Mouse (Mus musculus) midbrain, embryonic 14.5 days (tissue): ENCODE data around the gene Plxnd1. TPM values are rescaled to one million over a fixed set of nuclear protein-coding genes. Genes with fewer than 3 reads are reported as not detected.

ENCODE experiments used
- ATAC-seq: fragments of 200-750 bp; cut with Nextera tagmentation; 2 replicates; pipeline ENCODE4 v1.8.0; 2017; ENCODE audit warnings: moderate number of reproducible peaks, moderate library complexity; ENCODE audit not compliant: low FRiP score, low TSS enrichment
- DNase-seq: peaks from one replicate; pipeline ENCODE4 v3.0.0-alpha.2; 2015
- H3K27ac ChIP-seq: fragments of 300-500 bp; sonication (generic); replicated peaks from 2 replicates; pipeline ENCODE4 v1.5.1; 2014; ENCODE audit warnings: mild to moderate bottlenecking, low read depth, low read length, moderate library complexity
- H3K27me3 ChIP-seq: fragments of 300-500 bp; sonication (generic); 2 replicates; pipeline ENCODE4 v1.6.1; 2014; ENCODE audit warnings: low read length, control low read depth, mixed read lengths; ENCODE audit not compliant: control insufficient read depth, insufficient read depth
- H3K36me3 ChIP-seq: fragments of 300-500 bp; sonication (generic); 2 replicates; pipeline ENCODE4 v1.6.1; 2014; ENCODE audit warnings: low read length, control low read depth; ENCODE audit not compliant: control insufficient read depth, insufficient read depth
- H3K4me1 ChIP-seq: fragments of 300-500 bp; sonication (generic); 2 replicates; pipeline ENCODE4 v1.6.1; 2014; ENCODE audit warnings: mild to moderate bottlenecking, antibody characterized with exemption, low read length, control low read depth; ENCODE audit not compliant: control insufficient read depth, insufficient read depth
- H3K4me2 ChIP-seq: fragments of 300-500 bp; sonication (generic); 2 replicates; pipeline ENCODE4 v1.6.1; 2014; ENCODE audit warnings: mild to moderate bottlenecking, low read length, moderate library complexity
- H3K4me3 ChIP-seq: fragments of 300-500 bp; sonication (generic); replicated peaks from 2 replicates; pipeline ENCODE4 v1.5.1; 2014; ENCODE audit warnings: low read depth, low read length
- H3K9ac ChIP-seq: fragments of 300-500 bp; sonication (generic); replicated peaks from 2 replicates; pipeline ENCODE4 v1.6.1; 2014; ENCODE audit warnings: mild to moderate bottlenecking, low read length, moderate library complexity
- H3K9me3 ChIP-seq: fragments of 300-500 bp; sonication (generic); 2 replicates; pipeline ENCODE4 v1.6.1; 2016; ENCODE audit warnings: low read length, control low read depth, mixed read lengths; ENCODE audit not compliant: control insufficient read depth
- WGBS: fragments of 180-500 bp; shearing (Covaris S2); extraction: QIAGEN DNeasy Blood & Tissue Kit; methylation state at CpG from one replicate; pipeline ENCODE4 v1.1.7; 2014; 5-methylcytosine and 5-hydroxymethylcytosine counted together
- polyA plus RNA-seq: library from polyadenylated mRNA; unstranded; fragments of >200 nt; fragmentation: Nextera tagmentation; extraction: Ambion mirVana; gene quantifications from 2 replicates; pipeline ENCODE4 v1.2.1, GENCODE M21; 2014

The Plxnd1 gene
- polyA plus RNA-seq, 1 experiment from 2014 or later = 9.0 TPM

DNA sequence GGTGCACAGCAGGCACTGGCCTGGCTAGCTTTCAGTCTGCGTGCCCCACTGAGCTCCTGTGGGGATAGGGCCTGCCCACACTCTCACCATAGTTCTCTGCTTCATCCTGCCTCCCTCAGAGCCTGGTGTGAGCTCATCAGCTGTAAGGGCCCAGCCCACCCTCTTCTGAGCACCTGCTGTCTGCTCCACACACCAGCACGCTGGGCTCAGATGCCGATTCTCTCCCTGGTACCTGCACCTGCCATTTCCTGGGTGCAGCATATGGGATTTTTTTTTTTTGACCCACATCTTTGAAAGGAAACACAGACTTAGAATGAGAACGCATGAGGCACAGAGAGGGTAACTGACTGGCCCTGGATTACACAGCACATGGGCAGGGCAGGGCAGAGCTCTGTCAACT is 5.2 kb downstream of the Plxnd1 start:
- H3K9me3 ChIP-seq = no peaks in the 10 kb centered on the region
- ATAC-seq (no peak), DNase-seq (no peak)
- H3K4me1 ChIP-seq = peaks cover 23% of the 10 kb centered on the region
- H3K36me3 ChIP-seq = no peaks in the 10 kb centered on the region
- WGBS = 64% methylated on average over 4 of the region's 4 CpGs
- no peak overlapping the region for H3K9ac ChIP-seq
- no peak overlapping the region for H3K4me3 ChIP-seq
- H3K4me2 ChIP-seq = no peak overlapping the region
- no peak overlapping the region for H3K27ac ChIP-seq
- H3K27me3 ChIP-seq = peaks cover 36% of the 10 kb centered on the region

DNA sequence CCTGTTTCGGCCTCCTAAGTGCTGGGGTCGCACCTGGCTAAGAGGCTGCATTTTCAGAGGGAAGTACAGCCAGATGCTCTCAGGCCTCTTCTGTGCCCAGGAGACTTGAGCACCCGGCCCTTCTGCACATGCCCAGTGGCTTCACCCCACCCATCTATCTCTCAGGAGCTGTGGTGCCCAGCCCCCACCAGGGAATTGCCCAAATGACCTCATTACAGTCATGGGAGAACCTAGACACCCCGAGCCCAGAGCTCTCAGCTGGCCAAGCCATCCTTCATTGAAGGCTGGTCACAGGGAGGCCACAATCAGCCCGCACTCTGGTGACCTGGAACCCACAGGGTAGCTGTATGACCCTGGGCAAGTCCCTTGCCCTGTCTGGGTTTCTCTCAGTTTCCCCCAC is 5.8 kb downstream of the Plxnd1 start:
- no peak overlapping the region for H3K4me3 ChIP-seq
- H3K4me1 ChIP-seq = peaks cover 18% of the 10 kb centered on the region
- H3K27ac ChIP-seq = no peak overlapping the region
- no peak for DNase-seq
- no peak overlapping the region for H3K4me2 ChIP-seq
- ATAC-seq = no peak
- H3K27me3 ChIP-seq = peaks cover 31% of the 10 kb centered on the region
- no peaks in the 10 kb centered on the region for H3K9me3 ChIP-seq
- H3K9ac ChIP-seq = no peak overlapping the region
- WGBS = 75% methylated on average over 5 of the region's 5 CpGs
- H3K36me3 ChIP-seq = no peaks in the 10 kb centered on the region

DNA sequence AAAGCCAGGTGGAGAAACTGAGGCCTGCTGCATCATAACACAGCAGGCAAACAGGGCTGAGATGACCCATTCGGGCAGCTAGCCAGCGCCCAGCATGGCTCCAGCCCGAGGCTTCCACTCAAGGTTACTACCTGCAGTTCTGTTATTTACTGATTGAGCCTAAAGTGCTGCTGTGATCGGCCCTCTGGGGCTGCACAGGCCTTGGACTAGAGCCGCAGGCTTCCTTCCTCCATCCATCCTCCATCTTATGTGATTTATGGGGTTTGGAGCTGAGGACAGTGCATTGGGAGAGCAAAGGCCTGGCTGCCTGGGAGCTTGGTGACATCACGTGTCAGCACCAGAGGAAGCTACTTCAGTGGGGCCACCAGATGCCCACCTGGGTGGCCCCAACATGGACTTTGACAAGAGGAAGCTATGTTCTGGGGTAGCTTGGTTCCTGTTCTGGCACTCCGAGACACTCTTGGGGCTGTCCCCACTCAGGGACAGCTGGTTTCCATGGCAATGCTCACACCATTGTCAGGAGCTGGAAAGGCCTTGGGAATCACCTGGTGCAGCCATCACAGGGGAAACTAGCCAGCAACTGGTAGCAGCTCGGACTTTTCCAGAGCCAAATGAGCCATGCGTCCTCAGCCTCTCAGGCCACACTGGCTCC is 7.6 kb downstream of the Plxnd1 start:
- H3K27ac ChIP-seq = no peak overlapping the region
- no peaks in the 10 kb centered on the region for H3K9me3 ChIP-seq
- peaks cover 13% of the 10 kb centered on the region for H3K27me3 ChIP-seq
- no peaks in the 10 kb centered on the region for H3K36me3 ChIP-seq
- no peak for ATAC-seq
- H3K4me2 ChIP-seq = no peak overlapping the region
- H3K9ac ChIP-seq = no peak overlapping the region
- no peak for DNase-seq
- H3K4me3 ChIP-seq = no peak overlapping the region
- peaks cover 10% of the 10 kb centered on the region for H3K4me1 ChIP-seq
- 60% methylated on average over 9 of the region's 9 CpGs for WGBS

DNA sequence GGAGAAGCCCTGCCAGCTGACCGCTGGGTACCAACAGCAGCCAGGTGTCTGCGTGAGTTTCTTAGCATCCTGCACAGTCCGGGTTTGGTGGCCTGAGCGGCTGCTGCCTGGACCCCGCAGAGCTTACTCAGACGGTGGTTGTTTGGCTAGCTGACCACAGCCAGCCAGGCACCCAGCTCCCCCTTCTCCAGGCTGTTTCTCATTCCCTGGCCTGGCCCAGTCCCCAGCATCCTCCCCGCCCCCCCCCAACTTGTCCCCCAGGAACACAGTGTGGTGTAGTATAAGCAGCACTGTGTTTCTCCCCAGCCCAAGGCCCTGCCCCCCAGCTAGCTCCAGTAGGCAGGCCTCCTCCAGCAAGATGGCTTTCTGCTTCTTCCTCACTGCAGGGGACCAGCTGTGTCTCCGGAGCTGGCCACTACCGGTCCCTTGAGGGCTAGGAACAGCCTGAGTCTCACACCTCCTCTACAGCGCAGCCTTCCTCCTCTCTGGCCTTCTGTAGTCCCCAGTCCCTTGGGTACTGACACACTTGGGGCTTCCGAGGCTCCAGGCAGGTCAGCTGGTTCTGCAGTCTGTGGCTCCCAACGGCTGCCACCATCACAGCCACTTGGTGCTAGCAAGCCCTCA is 8.2 kb downstream of the Plxnd1 start:
- ATAC-seq (no peak), DNase-seq (no peak)
- H3K9me3 ChIP-seq = no peaks in the 10 kb centered on the region
- no peak overlapping the region for H3K9ac ChIP-seq
- no peaks in the 10 kb centered on the region for H3K36me3 ChIP-seq
- H3K4me3 ChIP-seq = no peak overlapping the region
- 53% methylated on average over 12 of the region's 12 CpGs for WGBS
- H3K4me1 ChIP-seq = peaks cover 9% of the 10 kb centered on the region
- no peak overlapping the region for H3K27ac ChIP-seq
- H3K4me2 ChIP-seq = no peak overlapping the region
- peaks cover 6% of the 10 kb centered on the region; the same call in 1 of the 2 replicates for H3K27me3 ChIP-seq

DNA sequence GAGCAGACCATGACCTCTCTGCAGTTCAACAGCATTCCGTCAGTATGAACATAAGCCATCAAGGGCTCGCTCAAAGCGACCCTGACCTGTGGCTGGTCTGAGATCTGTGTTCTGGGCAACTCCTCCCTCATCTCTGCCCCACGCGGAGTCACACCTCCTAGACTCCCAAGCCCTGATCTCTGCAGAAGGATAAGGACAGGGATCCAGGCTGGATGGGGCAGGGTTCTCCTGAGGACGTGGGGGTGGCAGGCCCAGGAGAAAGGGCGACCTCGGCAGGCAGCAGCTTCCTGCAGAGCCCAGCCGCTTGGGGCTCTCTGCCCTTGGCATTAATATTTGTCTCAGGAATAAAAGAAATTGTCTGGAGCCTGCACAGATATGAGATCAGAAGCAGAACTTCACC is 9.2 kb downstream of the Plxnd1 start:
- Histone ChIP-seq H3K4me1 (peaks cover 6% of the 10 kb centered on the region; the same call in 1 of the 2 replicates), H3K9ac (no peak overlapping the region), H3K4me3 (no peak overlapping the region), H3K27me3 (peaks cover 3% of the 10 kb centered on the region; the same call in 1 of the 2 replicates), H3K4me2 (no peak overlapping the region), H3K9me3 (no peaks in the 10 kb centered on the region), H3K27ac (no peak overlapping the region), H3K36me3 (no peaks in the 10 kb centered on the region)
- 73% methylated on average over 9 of the region's 9 CpGs for WGBS
- DNase-seq = no peak
- no peak for ATAC-seq

DNA sequence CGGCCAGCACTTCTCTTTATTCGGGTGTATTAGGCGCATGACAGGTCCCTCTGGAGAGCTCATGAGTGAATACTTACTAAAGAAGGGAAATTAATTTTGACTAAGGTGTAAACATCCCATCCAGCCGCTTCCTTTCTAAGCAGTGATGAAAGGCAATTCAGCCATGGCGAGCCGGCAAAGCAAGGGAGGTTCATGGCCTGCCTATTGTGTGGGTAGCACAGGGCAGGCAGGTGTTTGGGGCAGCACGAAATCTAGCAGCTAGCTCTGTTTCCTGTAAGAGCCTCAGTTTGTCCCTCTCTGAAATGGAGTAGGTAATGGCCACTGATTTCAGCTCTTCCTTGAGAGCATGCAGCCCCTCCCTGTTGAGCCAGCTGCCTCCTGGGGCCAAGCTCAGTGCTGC is 10.2 kb downstream of the Plxnd1 start:
- no peak overlapping the region for H3K4me2 ChIP-seq
- no peaks in the 10 kb centered on the region for H3K9me3 ChIP-seq
- 66% methylated on average over 7 of the region's 7 CpGs for WGBS
- no peak overlapping the region for H3K9ac ChIP-seq
- no peak overlapping the region for H3K4me3 ChIP-seq
- no peaks in the 10 kb centered on the region for H3K27me3 ChIP-seq
- DNase-seq (no peak), ATAC-seq (no peak)
- no peak overlapping the region for H3K27ac ChIP-seq
- H3K4me1 ChIP-seq = peaks cover 6% of the 10 kb centered on the region; the same call in 1 of the 2 replicates
- no peaks in the 10 kb centered on the region for H3K36me3 ChIP-seq

DNA sequence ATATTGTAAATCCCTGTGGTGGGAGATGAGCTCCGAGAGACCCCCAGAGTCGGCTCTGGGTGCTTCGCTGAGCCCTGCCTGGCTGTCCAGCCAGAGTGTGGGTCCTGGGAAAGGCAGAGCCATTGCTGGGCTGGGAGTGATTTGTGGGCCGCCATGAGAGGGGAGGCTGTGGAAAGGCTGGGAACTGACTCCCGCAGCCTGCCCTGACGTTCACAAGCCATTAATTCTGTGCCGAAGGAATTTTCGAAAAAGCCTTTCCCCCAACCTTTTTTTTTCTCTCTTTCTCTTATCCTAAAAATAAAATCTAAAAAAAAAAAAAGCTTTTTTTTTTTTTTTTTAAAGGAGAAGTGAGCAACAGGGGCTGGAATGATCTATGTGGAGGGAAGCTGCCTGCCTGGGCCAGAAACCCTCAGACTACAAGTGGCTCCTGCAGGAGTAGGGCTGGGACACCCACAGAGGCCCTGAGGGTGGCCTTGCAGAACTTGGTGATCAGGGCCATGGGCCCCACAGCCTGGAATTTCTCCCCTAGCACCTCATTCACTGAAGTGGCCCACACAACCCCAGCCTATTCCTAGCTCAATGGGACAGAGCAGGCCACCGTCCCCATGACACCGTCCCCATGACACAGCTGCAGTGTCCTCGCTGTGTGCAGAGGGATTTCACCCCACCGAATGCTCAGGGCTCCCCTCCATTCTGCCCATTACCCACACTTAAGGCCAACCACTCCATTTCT is 11.3 kb downstream of the Plxnd1 start:
- DNase-seq (no peak), ATAC-seq (no peak)
- WGBS = 70% methylated on average over 12 of the region's 12 CpGs
- Histone ChIP-seq H3K4me3 (no peak overlapping the region), H3K9ac (no peak overlapping the region), H3K36me3 (no peaks in the 10 kb centered on the region), H3K4me2 (no peak overlapping the region), H3K4me1 (peaks cover 6% of the 10 kb centered on the region; the same call in 1 of the 2 replicates), H3K27me3 (no peaks in the 10 kb centered on the region), H3K9me3 (no peaks in the 10 kb centered on the region), H3K27ac (no peak overlapping the region)

DNA sequence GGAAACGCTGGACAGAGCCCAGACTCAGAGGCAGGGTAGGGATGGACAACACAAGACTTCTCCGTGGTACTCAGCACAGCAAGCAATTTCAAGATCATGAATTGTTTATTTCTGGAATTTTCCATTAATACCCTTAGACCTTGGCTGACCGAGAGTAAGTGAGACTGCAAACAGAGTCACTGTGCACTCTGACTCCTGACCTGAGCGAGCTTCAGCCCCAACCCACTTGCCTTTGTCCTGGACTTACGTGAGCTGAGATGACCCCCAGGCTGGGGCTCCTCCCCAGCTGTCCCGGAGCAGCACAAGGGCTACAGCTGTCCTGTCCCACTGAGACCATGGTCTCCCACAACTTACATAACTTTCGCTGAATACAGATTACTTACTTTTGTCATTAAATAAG is 11.9 kb downstream of the Plxnd1 start:
- DNase-seq = no peak
- H3K9ac ChIP-seq = no peak overlapping the region
- no peaks in the 10 kb centered on the region for H3K36me3 ChIP-seq
- H3K27me3 ChIP-seq = no peaks in the 10 kb centered on the region
- H3K4me1 ChIP-seq = peaks cover 6% of the 10 kb centered on the region; the same call in 1 of the 2 replicates
- no peak overlapping the region for H3K4me2 ChIP-seq
- H3K9me3 ChIP-seq = no peaks in the 10 kb centered on the region
- 57% methylated on average over 7 of the region's 7 CpGs for WGBS
- no peak overlapping the region for H3K4me3 ChIP-seq
- no peak for ATAC-seq
- H3K27ac ChIP-seq = no peak overlapping the region
